Mouse (Mus musculus): Measurements from ENCODE around the gene Gm4565.
"Not testable (repeated sequence)": the region's sequence is repeated elsewhere in the genome, so short reads cannot be mapped to it uniquely, and the experiment has no call there.

Gene Gm4565

GRCm38 (mm10) chr7:22588027-22588426 is at the start of gene Gm4565:
Gm4565 (minus strand) TSS chr7:22588127.
- not testable (repeated sequence) for DNase-seq (ENCODE audit: low spot score)

- DNase-seq (ENCODE audit: low spot score), result not testable (repeated sequence)
Measured at GRCm38 (mm10) chr7:22565243-22565642, 22.7 kb downstream of the Gm4565 start, which contains the start of gene Gm4201. Gm4201 (minus strand) TSS chr7:22565343.

DNA sequence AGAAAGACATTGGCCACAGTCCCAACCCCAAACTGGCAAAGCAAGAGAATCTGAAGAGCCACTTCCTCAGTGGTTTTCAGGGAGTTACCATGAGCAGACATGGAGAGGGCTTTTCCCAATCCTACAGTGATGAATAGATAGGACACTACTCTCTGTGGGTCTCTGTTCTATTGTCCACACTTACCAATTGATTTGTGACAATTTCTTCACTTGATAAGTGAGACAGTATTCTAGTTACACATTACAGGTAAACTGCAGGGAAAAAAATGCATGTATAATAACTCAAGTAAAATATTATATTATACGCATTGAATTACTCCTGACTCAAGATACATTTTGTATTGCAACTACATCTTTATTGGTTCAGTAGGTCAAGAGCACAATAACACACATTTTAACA is 53.1 kb downstream of the Gm4565 start, which contains the start of gene Gm8677:
Gene Gm8677, minus strand, starts transcription at position 101 of the 400 bp plus-strand sequence.
- not testable (repeated sequence) for DNase-seq (ENCODE audit: low spot score)

All from lung, postnatal 25 days (tissue).